Mouse (Mus musculus) colon, adult 2 months (tissue): ENCODE data around the gene Gm16253. TPM values are rescaled to one million over a fixed set of nuclear protein-coding genes. Genes with fewer than 3 reads are reported as not detected.

Experiments
- polyA plus RNA-seq: library from polyadenylated mRNA; depleted of rRNA; stranded (reverse); fragments of >200 nt; gene quantifications from 2 replicates; pipeline ENCODE4 v1.2.3, GENCODE M21; 2012; rRNA removed

Gm16253 gene
- polyA plus RNA-seq: not detected in 2 replicates

GRCm38 (mm10) chr3:96576690-96577541 lies at the start of gene Gm16253:
Gm16253 (plus strand) TSS chr3:96576984.

DNA sequence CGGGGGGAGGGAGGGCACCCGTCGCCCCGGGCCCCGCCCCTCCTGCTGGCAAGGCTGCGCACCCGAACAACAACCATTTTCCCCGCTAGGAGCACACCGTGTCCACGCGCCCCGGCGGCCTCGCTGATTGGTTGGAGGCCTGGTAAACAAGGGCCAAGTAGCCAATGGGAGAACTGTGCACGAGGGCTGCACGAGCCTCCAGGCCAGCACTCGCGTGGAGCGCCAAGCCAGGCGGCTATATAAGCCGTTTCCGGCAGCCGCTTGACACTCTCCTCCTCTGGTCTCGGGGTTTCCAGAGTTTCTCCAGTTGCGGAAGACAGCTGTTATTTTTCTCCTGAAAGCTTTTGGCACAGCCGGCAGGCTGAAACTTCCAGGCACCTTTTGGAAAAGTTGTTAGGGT lies 19.1 kb upstream of the Gm16253 start, which contains the start of gene Txnip:
Gene Txnip, plus strand, starts transcription at position 264 of the 400 bp plus-strand sequence.

GRCm38 (mm10) chr3:96593790-96594560 lies 17.2 kb downstream of the Gm16253 start, which contains the start of gene Polr3gl:
Polr3gl (minus strand) TSS chr3:96594181.

GRCm38 (mm10) chr3:96596228-96596707 lies 19.5 kb downstream of the Gm16253 start, which contains the start of gene Ankrd34a:
Ankrd34a (plus strand) TSS chr3:96596636.

GRCm38 (mm10) chr3:96600639-96601250 lies 24.0 kb downstream of the Gm16253 start, which contains the start of gene Lix1l:
Lix1l (plus strand) TSS chr3:96601149.

GRCm38 (mm10) chr3:96629729-96630600 lies 53.2 kb downstream of the Gm16253 start, which contains the start of gene Rbm8a:
Rbm8a (plus strand) TSS chr3:96629933.

Other genes starting within 250 kb of the Gm16253 start
- gene BC107364, start 124.7 kb upstream of the Gm16253 start, polyA plus RNA-seq: 0.10 and 0.34 TPM in 2 replicates
- gene Hfe2, start 51.8 kb upstream of the Gm16253 start, polyA plus RNA-seq: 0.07 TPM in 1 of 2 replicates, not detected in the other
- 769 and 795 TPM in 2 replicates for gene Txnip, start 19.0 kb upstream of the Gm16253 start, polyA plus RNA-seq
- gene Polr3gl, start 17.2 kb downstream of the Gm16253 start, polyA plus RNA-seq: 9.1 and 11.7 TPM in 2 replicates
- 1.2 and 1.3 TPM in 2 replicates for gene Ankrd34a, start 19.7 kb downstream of the Gm16253 start, polyA plus RNA-seq
- 7.5 and 10.4 TPM in 2 replicates for gene Lix1l, start 24.2 kb downstream of the Gm16253 start, polyA plus RNA-seq
- gene Rbm8a, start 52.9 kb downstream of the Gm16253 start, polyA plus RNA-seq: 2.7 and 4.0 TPM in 2 replicates
- 18.8 and 27.0 TPM in 2 replicates for gene Pex11b, start 58.4 kb downstream of the Gm16253 start, polyA plus RNA-seq
- 0.05 TPM in 1 of 2 replicates, not detected in the other for gene Gm42957, start 58.5 kb downstream of the Gm16253 start, polyA plus RNA-seq
- 1.1 TPM in 2 replicates for gene Itga10, start 68.6 kb downstream of the Gm16253 start, polyA plus RNA-seq
- gene Ankrd35, start 93.1 kb downstream of the Gm16253 start, polyA plus RNA-seq: 1.4 and 1.9 TPM in 2 replicates
- 30.6 and 41.0 TPM in 2 replicates for gene Pias3, start 119.4 kb downstream of the Gm16253 start, polyA plus RNA-seq
- 3.1 and 4.0 TPM in 2 replicates for gene Nudt17, start 131.6 kb downstream of the Gm16253 start, polyA plus RNA-seq
- 28.4 and 31.5 TPM in 2 replicates for gene Polr3c, start 150.6 kb downstream of the Gm16253 start, polyA plus RNA-seq
- 12.9 and 14.1 TPM in 2 replicates for gene Rnf115, start 150.7 kb downstream of the Gm16253 start, polyA plus RNA-seq